Mouse (Mus musculus) C2C12 (cell line): Measurements from ENCODE around the gene Megf6.

ENCODE experiments used
- CTCF ChIP-seq: IDR thresholded peaks from one replicate; pipeline ENCODE4 v1.5.1; 2011; ENCODE audit not compliant: control insufficient read depth, insufficient read depth, insufficient read length
- FOSL1 ChIP-seq: IDR thresholded peaks from one replicate; pipeline ENCODE4 v1.8.0; 2011; ENCODE audit warnings: mild to moderate bottlenecking, low read length; ENCODE audit not compliant: poor library complexity, insufficient read depth, severe bottlenecking
- MAX ChIP-seq: IDR thresholded peaks from one replicate; pipeline ENCODE4 v1.6.1; 2011; ENCODE audit warnings: mild to moderate bottlenecking, control low read depth
- MYOG ChIP-seq: IDR thresholded peaks from one replicate; pipeline ENCODE4 v1.6.1; 2011; ENCODE audit not compliant: control insufficient read depth, insufficient read length; ENCODE audit errors: extremely low read depth
- USF1 ChIP-seq: IDR thresholded peaks from one replicate; pipeline ENCODE4 v1.6.1; 2011; ENCODE audit warnings: low read depth, mild to moderate bottlenecking, control low read depth, moderate library complexity

- TF ChIP-seq CTCF (no peak), USF1 (no peak), FOSL1 (no peak), MYOG (no peak), MAX (no peak)
Observed at GRCm38 (mm10) chr4:154188948-154189347, 18.4 kb downstream of the Megf6 start.
